Mouse (Mus musculus) layer of hippocampus, adult 18-20 months (tissue): ENCODE data around the gene Elobl. TPM values are rescaled to one million over a fixed set of nuclear protein-coding genes. Genes with fewer than 3 reads are reported as not detected.

Experiments
- DNase-seq, 2 experiments: peaks; one replicate each; pipeline ENCODE4 v3.0.0; 2022; ENCODE audit warnings: low spot score in 2 of 2
- total RNA-seq, 2 experiments: library from RNA; stranded (reverse); gene quantifications; 2 replicates each; pipeline ENCODE4 v1.2.3; 2021

Gene Elobl
- total RNA-seq, 2 experiments from 2014 or later, result not detected

GRCm38 (mm10) chr11:88988956-88989355, 22.2 kb upstream of the Elobl start:
- no peak for DNase-seq

GRCm38 (mm10) chr11:88986616-88987015, 19.9 kb upstream of the Elobl start:
- peak in 1 of 2 experiments; percentile 21 for DNase-seq

- no peak for DNase-seq
These were observed 14.6 kb upstream of the Elobl start for GRCm38 (mm10) chr11:88981337-88981736.

GRCm38 (mm10) chr11:88977188-88977587, 10.5 kb upstream of the Elobl start:
- no peak for DNase-seq

- DNase-seq, result no peak
These were observed 9.6 kb upstream of the Elobl start for GRCm38 (mm10) chr11:88976320-88976719.

GRCm38 (mm10) chr11:88973776-88974701, 7.3 kb upstream of the Elobl start:
- peak; percentile 93 to 97 for DNase-seq

- DNase-seq, result no peak
These were observed 3.5 kb upstream of the Elobl start, which contains the start of gene Coil for GRCm38 (mm10) chr11:88970202-88970732. Coil (plus strand) TSS chr11:88970252.

GRCm38 (mm10) chr11:88958851-88959250, 7.9 kb downstream of the Elobl start:
- no peak for DNase-seq

GRCm38 (mm10) chr11:88955217-88955969, 11.3 kb downstream of the Elobl start, which contains the start of gene Scpep1:
Scpep1 (minus strand) TSS chr11:88955465.
- peak; percentile 91 to 97 for DNase-seq

- DNase-seq, result peak in 1 of 2 experiments; percentile 13
These were observed 11.9 kb downstream of the Elobl start for GRCm38 (mm10) chr11:88954803-88955202.

- no peak for DNase-seq
These were observed 13.1 kb downstream of the Elobl start for GRCm38 (mm10) chr11:88953582-88953981.

GRCm38 (mm10) chr11:88952117-88952516, 14.6 kb downstream of the Elobl start:
- DNase-seq, result no peak

GRCm38 (mm10) chr11:88951576-88951975, 15.2 kb downstream of the Elobl start:
- DNase-seq, result no peak

GRCm38 (mm10) chr11:88950640-88951250, 16.0 kb downstream of the Elobl start:
- DNase-seq, result no peak

GRCm38 (mm10) chr11:88949802-88950639, 16.7 kb downstream of the Elobl start:
- DNase-seq, result no peak

- DNase-seq, result no peak
These were observed 17.8 kb downstream of the Elobl start for GRCm38 (mm10) chr11:88948896-88949295.

GRCm38 (mm10) chr11:88945971-88946585, 20.7 kb downstream of the Elobl start:
- DNase-seq, result no peak

- no peak for DNase-seq
These were observed 25.2 kb downstream of the Elobl start for GRCm38 (mm10) chr11:88941489-88941888.

- DNase-seq, result peak in 1 of 2 experiments; percentile 9
These were observed 27.1 kb downstream of the Elobl start for GRCm38 (mm10) chr11:88939634-88940033.

GRCm38 (mm10) chr11:88938770-88939169, 28.0 kb downstream of the Elobl start:
- no peak for DNase-seq
